Mouse (Mus musculus): ENCODE results near the gene Pla2g1b. TPM values are rescaled to one million over a fixed set of nuclear protein-coding genes. Genes with fewer than 3 reads are reported as not detected.
"Not testable (repeated sequence)": the region's sequence is repeated elsewhere in the genome, so short reads cannot be mapped to it uniquely, and the experiment has no call there.

Pla2g1b gene
- polyA plus RNA-seq, 1 experiment from 2014 or later, result 0.78 TPM

- Histone ChIP-seq H3K4me3 (ENCODE audit: low read depth, low read length) (no peak overlapping the region), H3K27me3 (replicated peaks; ENCODE audit: control insufficient read depth, insufficient read depth, low read length) (no peaks in the 10 kb centered on the region), H3K4me2 (replicated peaks; ENCODE audit: low read depth) (peak overlapping the region; percentile 53), H3K36me3 (ENCODE audit: control insufficient read depth, insufficient read depth) (no peaks in the 10 kb centered on the region), H3K4me1 (replicated peaks; ENCODE audit: control insufficient read depth, insufficient read depth, low read length) (no peaks in the 10 kb centered on the region), H3K9ac (ENCODE audit: low read depth, low read length) (no peak overlapping the region), H3K9me3 (ENCODE audit: control insufficient read depth) (no peaks in the 10 kb centered on the region), H3K27ac (ENCODE audit: low read depth, low read length) (no peak overlapping the region)
- TF ChIP-seq CTCF (IDR thresholded peaks at IDR 0.05; ENCODE audit: low read depth), result peak; percentile 25; the same call in 1 of the 2 replicates
- no peak for ATAC-seq
- 27% methylated on average over 5 of the region's 5 CpGs for WGBS
Observed at GRCm38 (mm10) chr5:115491076-115491475, 25.0 kb downstream of the Pla2g1b start.

GRCm38 (mm10) chr5:115491771-115492322 is 25.8 kb downstream of the Pla2g1b start:
- ATAC-seq, result peak; percentile 34
- no peaks in the 10 kb centered on the region for H3K27me3 ChIP-seq (replicated peaks; ENCODE audit: control insufficient read depth, insufficient read depth, low read length)
- no peaks in the 10 kb centered on the region for H3K36me3 ChIP-seq (ENCODE audit: control insufficient read depth, insufficient read depth)
- H3K9me3 ChIP-seq (ENCODE audit: control insufficient read depth), result no peaks in the 10 kb centered on the region
- H3K9ac ChIP-seq (ENCODE audit: low read depth, low read length), result 0 out of 2 replicates have a peak overlapping the region, but pooled peaks have one; percentile 45
- no peak overlapping the region for H3K4me3 ChIP-seq (ENCODE audit: low read depth, low read length)
- 1% methylated on average over 28 of the region's 28 CpGs for WGBS
- H3K4me1 ChIP-seq (replicated peaks; ENCODE audit: control insufficient read depth, insufficient read depth, low read length), result no peaks in the 10 kb centered on the region
- TF ChIP-seq CTCF (IDR thresholded peaks at IDR 0.05; ENCODE audit: low read depth), result no peak
- peak overlapping the region; percentile 53 for H3K4me2 ChIP-seq (replicated peaks; ENCODE audit: low read depth)
- H3K27ac ChIP-seq (ENCODE audit: low read depth, low read length), result peak overlapping the region; percentile 17; the same call in 1 of the 2 replicates

GRCm38 (mm10) chr5:115492711-115493335 is 26.8 kb downstream of the Pla2g1b start:
- Histone ChIP-seq H3K9ac (ENCODE audit: low read depth, low read length) (no peak overlapping the region), H3K27ac (ENCODE audit: low read depth, low read length) (peak overlapping the region; percentile 41; the same call in 1 of the 2 replicates), H3K36me3 (ENCODE audit: control insufficient read depth, insufficient read depth) (no peaks in the 10 kb centered on the region), H3K9me3 (ENCODE audit: control insufficient read depth) (no peaks in the 10 kb centered on the region), H3K4me1 (replicated peaks; ENCODE audit: control insufficient read depth, insufficient read depth, low read length) (no peaks in the 10 kb centered on the region), H3K27me3 (replicated peaks; ENCODE audit: control insufficient read depth, insufficient read depth, low read length) (no peaks in the 10 kb centered on the region), H3K4me3 (ENCODE audit: low read depth, low read length) (no peak overlapping the region), H3K4me2 (replicated peaks; ENCODE audit: low read depth) (no peak overlapping the region)
- no peak for TF ChIP-seq CTCF (IDR thresholded peaks at IDR 0.05; ENCODE audit: low read depth)
- ATAC-seq, result no peak
- 31% methylated on average over 6 of the region's 6 CpGs for WGBS

GRCm38 (mm10) chr5:115493441-115493840 is 27.4 kb downstream of the Pla2g1b start:
- no peak for TF ChIP-seq CTCF (IDR thresholded peaks at IDR 0.05; ENCODE audit: low read depth)
- no peak overlapping the region for H3K4me3 ChIP-seq (ENCODE audit: low read depth, low read length)
- 58% methylated on average over 5 of the region's 5 CpGs for WGBS
- H3K4me1 ChIP-seq (replicated peaks; ENCODE audit: control insufficient read depth, insufficient read depth, low read length), result no peaks in the 10 kb centered on the region
- H3K9me3 ChIP-seq (ENCODE audit: control insufficient read depth), result no peaks in the 10 kb centered on the region
- H3K27ac ChIP-seq (ENCODE audit: low read depth, low read length), result peak overlapping the region; percentile 41; the same call in 1 of the 2 replicates
- H3K27me3 ChIP-seq (replicated peaks; ENCODE audit: control insufficient read depth, insufficient read depth, low read length), result no peaks in the 10 kb centered on the region
- no peak overlapping the region for H3K4me2 ChIP-seq (replicated peaks; ENCODE audit: low read depth)
- no peak overlapping the region for H3K9ac ChIP-seq (ENCODE audit: low read depth, low read length)
- ATAC-seq, result no peak
- H3K36me3 ChIP-seq (ENCODE audit: control insufficient read depth, insufficient read depth), result no peaks in the 10 kb centered on the region

GRCm38 (mm10) chr5:115495618-115496017 is 29.6 kb downstream of the Pla2g1b start:
- not testable (repeated sequence) for H3K9me3 ChIP-seq (ENCODE audit: control insufficient read depth); H3K27ac ChIP-seq (ENCODE audit: low read depth, low read length); H3K9ac ChIP-seq (ENCODE audit: low read depth, low read length); H3K4me3 ChIP-seq (ENCODE audit: low read depth, low read length); H3K4me1 ChIP-seq (replicated peaks; ENCODE audit: control insufficient read depth, insufficient read depth, low read length); H3K27me3 ChIP-seq (replicated peaks; ENCODE audit: control insufficient read depth, insufficient read depth, low read length); H3K4me2 ChIP-seq (replicated peaks; ENCODE audit: low read depth); ATAC-seq; H3K36me3 ChIP-seq (ENCODE audit: control insufficient read depth, insufficient read depth)
- WGBS, result 66% methylated on average over 3 of the region's 3 CpGs

- Histone ChIP-seq H3K36me3 (ENCODE audit: control insufficient read depth, insufficient read depth) (no peaks in the 10 kb centered on the region), H3K4me3 (ENCODE audit: low read depth, low read length) (no peak overlapping the region), H3K4me1 (replicated peaks; ENCODE audit: control insufficient read depth, insufficient read depth, low read length) (no peaks in the 10 kb centered on the region), H3K9ac (ENCODE audit: low read depth, low read length) (no peak overlapping the region), H3K9me3 (ENCODE audit: control insufficient read depth) (no peaks in the 10 kb centered on the region), H3K27ac (ENCODE audit: low read depth, low read length) (no peak overlapping the region), H3K27me3 (replicated peaks; ENCODE audit: control insufficient read depth, insufficient read depth, low read length) (no peaks in the 10 kb centered on the region), H3K4me2 (replicated peaks; ENCODE audit: low read depth) (no peak overlapping the region)
- TF ChIP-seq CTCF (IDR thresholded peaks at IDR 0.05; ENCODE audit: low read depth), result no peak
- 68% methylated on average over 7 of the region's 7 CpGs for WGBS
- ATAC-seq, result no peak
Observed at GRCm38 (mm10) chr5:115497033-115497432, 31.0 kb downstream of the Pla2g1b start.

All from intestine, postnatal 0 days (tissue).